Mouse (Mus musculus): ENCODE results near the gene Psmb11. TPM values are rescaled to one million over a fixed set of nuclear protein-coding genes. Genes with fewer than 3 reads are reported as not detected.

Psmb11 gene
- polyA plus RNA-seq, 1 experiment = not detected

DNA sequence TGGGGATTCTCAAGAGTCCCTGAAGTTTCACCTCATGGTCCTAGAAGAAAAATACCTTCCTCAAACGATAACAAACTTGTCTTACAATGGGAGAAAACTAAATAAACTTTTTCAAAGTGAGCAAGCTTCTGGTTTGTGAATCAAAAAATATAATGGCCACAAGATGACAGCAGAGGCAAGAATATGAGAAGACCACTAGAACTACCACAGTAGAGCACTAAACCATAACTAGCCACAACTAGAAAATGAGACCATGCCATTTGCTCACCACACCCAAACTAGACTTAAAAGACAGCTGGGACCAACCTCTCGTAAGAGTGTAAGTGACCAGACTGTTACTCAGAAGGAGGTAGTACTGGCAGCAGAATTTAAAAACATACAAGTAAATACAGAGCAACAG, 38.8 kb downstream of the Psmb11 start:
- TF ChIP-seq POLR2A (IDR thresholded peaks at IDR 0.05; ENCODE audit: insufficient read depth, low read depth, low read length) = no peak
- TF ChIP-seq CTCF (IDR thresholded peaks at IDR 0.05; ENCODE audit: insufficient read depth, low read depth, low read length) = no peak
- Histone ChIP-seq H3K4me1 (ENCODE audit: control insufficient read depth, insufficient read depth, low read length) (peaks cover 7% of the 10 kb centered on the region; the same call in 1 of the 2 replicates), H3K4me3 (ENCODE audit: insufficient read depth, low read depth, low read length) (no peak overlapping the region), H3K27ac (ENCODE audit: insufficient read depth, low read depth, low read length) (no peak overlapping the region)
- 92% methylated on average over 2 of the region's 2 CpGs for WGBS

DNA sequence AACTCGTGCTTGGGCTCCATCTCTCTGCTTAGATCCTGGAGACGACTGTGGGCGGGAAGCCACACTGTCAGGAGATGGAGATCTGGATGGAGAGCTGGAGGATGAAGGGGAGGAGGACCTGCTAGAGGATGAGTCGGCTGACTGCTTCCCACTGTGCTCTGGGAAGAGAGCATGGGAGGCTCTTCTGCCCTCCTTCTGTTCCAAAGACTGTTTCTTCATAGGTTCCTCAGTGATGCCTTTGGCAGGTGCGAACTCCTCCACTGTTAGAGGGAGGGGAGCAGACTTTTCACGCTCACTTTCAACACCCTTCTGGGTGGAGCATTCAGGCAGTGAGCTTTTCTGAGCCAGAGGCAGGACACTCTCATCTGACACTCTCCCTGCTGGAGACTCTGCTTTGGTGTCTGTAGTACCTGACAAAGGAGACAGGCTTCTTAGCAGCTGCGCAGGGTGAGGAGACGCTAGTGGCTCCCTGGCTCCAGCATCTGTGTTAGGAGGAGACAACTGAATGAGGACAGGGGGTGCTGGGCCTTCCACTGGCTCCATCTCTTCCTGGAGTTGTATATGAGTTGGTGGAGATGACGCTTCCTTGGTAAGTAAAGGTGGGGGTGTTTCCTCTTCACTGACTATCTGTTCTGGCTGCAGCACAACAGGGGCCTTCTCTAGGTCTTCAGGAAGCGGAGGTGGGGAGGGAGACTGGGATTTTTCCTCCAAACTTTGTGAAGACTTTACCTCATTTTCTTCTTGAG, 43.4 kb downstream of the Psmb11 start:
- Histone ChIP-seq H3K4me3 (ENCODE audit: insufficient read depth, low read depth, low read length) (no peak overlapping the region), H3K4me1 (ENCODE audit: control insufficient read depth, insufficient read depth, low read length) (peaks cover 7% of the 10 kb centered on the region; the same call in 1 of the 2 replicates), H3K27ac (ENCODE audit: insufficient read depth, low read depth, low read length) (no peak overlapping the region)
- no peak for TF ChIP-seq POLR2A (IDR thresholded peaks at IDR 0.05; ENCODE audit: insufficient read depth, low read depth, low read length)
- TF ChIP-seq CTCF (IDR thresholded peaks at IDR 0.05; ENCODE audit: insufficient read depth, low read depth, low read length) = no peak
- WGBS = 55% methylated on average over 10 of the region's 10 CpGs

DNA sequence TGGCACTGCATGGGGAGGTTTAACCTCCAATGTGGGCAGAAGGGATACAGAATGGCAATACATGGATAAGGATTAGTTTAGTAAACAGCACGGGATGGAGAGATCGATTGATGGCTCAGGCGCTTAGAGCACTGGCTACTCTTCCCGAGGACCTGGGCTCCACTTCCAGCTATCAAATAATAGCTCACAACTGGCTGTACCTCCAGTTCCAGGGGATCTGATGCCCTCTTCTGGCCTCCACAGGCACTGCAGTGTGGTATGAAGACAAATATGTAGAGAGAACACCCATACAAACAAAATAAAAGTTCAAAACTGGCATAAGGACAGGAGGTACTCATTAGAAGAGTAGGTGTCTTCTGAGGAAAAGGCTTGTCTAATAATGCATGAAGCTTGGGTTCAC, 48.1 kb downstream of the Psmb11 start:
- WGBS = 66% methylated on average over 4 of the region's 4 CpGs
- Histone ChIP-seq H3K4me1 (ENCODE audit: control insufficient read depth, insufficient read depth, low read length) (peaks cover 5% of the 10 kb centered on the region; the same call in 1 of the 2 replicates), H3K4me3 (ENCODE audit: insufficient read depth, low read depth, low read length) (no peak overlapping the region), H3K27ac (ENCODE audit: insufficient read depth, low read depth, low read length) (no peak overlapping the region)
- TF ChIP-seq CTCF (IDR thresholded peaks at IDR 0.05; ENCODE audit: insufficient read depth, low read depth, low read length) = no peak

DNA sequence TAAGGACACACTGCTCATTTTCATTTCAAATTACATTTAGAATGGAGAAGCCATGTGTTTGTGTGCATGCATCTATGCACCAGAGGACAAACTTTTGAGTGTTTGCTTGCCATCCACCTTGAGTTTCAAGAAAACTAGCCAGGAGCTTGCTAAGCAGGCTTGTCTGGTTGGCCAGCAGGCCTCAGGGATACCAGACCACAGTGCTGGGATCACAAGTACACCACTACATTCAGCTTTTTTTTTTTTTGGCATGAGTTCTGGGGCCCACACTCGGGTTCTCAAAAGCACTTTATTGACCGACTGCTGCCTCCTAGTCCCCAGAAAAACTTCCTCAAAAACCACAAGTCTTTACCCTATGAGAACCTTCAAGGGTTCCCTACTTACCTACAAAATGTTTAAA, 53.1 kb downstream of the Psmb11 start:
- H3K4me1 ChIP-seq (ENCODE audit: control insufficient read depth, insufficient read depth, low read length) = no peaks in the 10 kb centered on the region
- no peak for TF ChIP-seq CTCF (IDR thresholded peaks at IDR 0.05; ENCODE audit: insufficient read depth, low read depth, low read length)
- no peak for TF ChIP-seq POLR2A (IDR thresholded peaks at IDR 0.05; ENCODE audit: insufficient read depth, low read depth, low read length)
- WGBS = 31% methylated on average over 2 of the region's 2 CpGs
- H3K27ac ChIP-seq (ENCODE audit: insufficient read depth, low read depth, low read length) = no peak overlapping the region
- no peak overlapping the region for H3K4me3 ChIP-seq (ENCODE audit: insufficient read depth, low read depth, low read length)

DNA sequence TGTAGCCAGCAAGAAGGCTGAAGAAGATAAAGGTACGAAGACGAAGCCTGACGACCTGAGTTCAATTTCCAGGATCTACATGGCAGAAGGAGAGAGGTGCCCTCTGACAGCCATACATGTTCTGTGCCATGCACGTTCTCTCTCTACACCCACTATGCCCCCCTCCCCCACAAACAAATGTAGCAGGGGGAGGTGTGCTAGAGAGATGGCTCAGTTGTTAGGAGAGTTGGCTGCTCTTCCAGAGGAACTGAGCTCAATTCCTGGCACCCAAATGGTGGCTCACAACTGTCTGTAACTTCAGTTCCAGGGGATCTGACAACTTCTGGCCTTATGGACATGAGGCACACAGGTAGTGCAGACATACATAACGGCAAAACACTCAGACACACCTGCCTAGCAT, 55.1 kb downstream of the Psmb11 start:
- WGBS = 70% methylated on average over 5 of the region's 5 CpGs
- H3K4me3 ChIP-seq (ENCODE audit: insufficient read depth, low read depth, low read length) = no peak overlapping the region
- no peak overlapping the region for H3K27ac ChIP-seq (ENCODE audit: insufficient read depth, low read depth, low read length)
- no peak for TF ChIP-seq POLR2A (IDR thresholded peaks at IDR 0.05; ENCODE audit: insufficient read depth, low read depth, low read length)
- TF ChIP-seq CTCF (IDR thresholded peaks at IDR 0.05; ENCODE audit: insufficient read depth, low read depth, low read length) = no peak
- no peaks in the 10 kb centered on the region for H3K4me1 ChIP-seq (ENCODE audit: control insufficient read depth, insufficient read depth, low read length)

DNA sequence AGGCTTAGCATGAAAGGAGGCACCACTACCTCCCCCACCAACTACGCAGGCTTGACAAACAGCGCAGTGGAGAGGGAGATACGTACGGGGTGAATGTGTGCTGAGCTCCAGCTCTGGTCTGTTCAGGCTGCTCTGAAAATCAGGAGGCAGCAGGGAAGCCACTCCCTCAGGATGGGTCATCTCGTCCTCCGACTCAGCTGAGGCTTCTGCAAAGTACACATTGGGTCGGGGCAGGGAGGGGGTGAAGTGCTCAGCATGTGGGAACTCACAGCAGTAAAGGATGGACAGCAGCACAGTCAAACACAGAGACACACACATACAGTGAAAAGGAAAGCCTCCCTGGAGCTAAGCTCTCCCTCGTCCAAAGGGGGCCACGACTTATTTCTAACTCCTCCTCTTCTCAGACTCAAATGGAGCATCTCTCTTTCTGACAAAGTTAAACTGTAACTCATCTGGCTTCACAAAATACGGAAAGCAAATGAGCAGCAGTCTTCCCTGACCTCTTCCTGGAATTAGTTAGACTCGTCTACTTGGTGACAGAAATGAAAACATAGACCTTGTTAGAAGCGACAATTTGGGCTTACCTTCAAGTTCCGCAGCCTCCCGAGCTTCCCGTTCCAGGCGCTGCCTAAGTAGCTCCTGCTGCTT, 57.5 kb downstream of the Psmb11 start:
- no peak overlapping the region for H3K27ac ChIP-seq (ENCODE audit: insufficient read depth, low read depth, low read length)
- no peak overlapping the region for H3K4me3 ChIP-seq (ENCODE audit: insufficient read depth, low read depth, low read length)
- no peak for TF ChIP-seq POLR2A (IDR thresholded peaks at IDR 0.05; ENCODE audit: insufficient read depth, low read depth, low read length)
- no peak for TF ChIP-seq CTCF (IDR thresholded peaks at IDR 0.05; ENCODE audit: insufficient read depth, low read depth, low read length)
- H3K4me1 ChIP-seq (ENCODE audit: control insufficient read depth, insufficient read depth, low read length) = no peaks in the 10 kb centered on the region
- WGBS = 83% methylated on average over 16 of the region's 16 CpGs

Other genes with a start within 250 kb of the Psmb11 start
- not detected in 2 replicates for gene Slc7a7, start 203.7 kb upstream of the Psmb11 start, polyA plus RNA-seq (2012; ENCODE audit: insufficient read depth, insufficient read length, low replicate concordance, missing spikeins)
- not detected in 2 replicates for gene Mrpl52, start 194.5 kb upstream of the Psmb11 start, polyA plus RNA-seq (2012; ENCODE audit: insufficient read depth, insufficient read length, low replicate concordance, missing spikeins)
- not detected in 2 replicates for gene Mmp14, start 189.8 kb upstream of the Psmb11 start, polyA plus RNA-seq (2012; ENCODE audit: insufficient read depth, insufficient read length, low replicate concordance, missing spikeins)
- gene Lrp10, start 157.3 kb upstream of the Psmb11 start, polyA plus RNA-seq (2012; ENCODE audit: insufficient read depth, insufficient read length, low replicate concordance, missing spikeins) = not detected in 2 replicates
- gene Rem2, start 145.3 kb upstream of the Psmb11 start, polyA plus RNA-seq (2012; ENCODE audit: insufficient read depth, insufficient read length, low replicate concordance, missing spikeins) = not detected in 2 replicates
- gene Prmt5, start 103.9 kb upstream of the Psmb11 start, polyA plus RNA-seq (2012; ENCODE audit: insufficient read depth, insufficient read length, low replicate concordance, missing spikeins) = not detected in 2 replicates
- not detected in 2 replicates for gene Haus4, start 66.8 kb upstream of the Psmb11 start, polyA plus RNA-seq (2012; ENCODE audit: insufficient read depth, insufficient read length, low replicate concordance, missing spikeins)
- not detected in 2 replicates for gene Ajuba, start 43.9 kb upstream of the Psmb11 start, polyA plus RNA-seq (2012; ENCODE audit: insufficient read depth, insufficient read length, low replicate concordance, missing spikeins)
- gene 4931414P19Rik, start 15.4 kb upstream of the Psmb11 start, polyA plus RNA-seq (2012; ENCODE audit: insufficient read depth, insufficient read length, low replicate concordance, missing spikeins) = not detected in 2 replicates
- not detected in 2 replicates for gene Psmb5, start 3.4 kb upstream of the Psmb11 start, polyA plus RNA-seq (2012; ENCODE audit: insufficient read depth, insufficient read length, low replicate concordance, missing spikeins)
- not detected in 2 replicates for gene Gm17606, start 19.5 kb downstream of the Psmb11 start, polyA plus RNA-seq (2012; ENCODE audit: insufficient read depth, insufficient read length, low replicate concordance, missing spikeins)
- gene Cdh24, start 19.9 kb downstream of the Psmb11 start, polyA plus RNA-seq (2012; ENCODE audit: insufficient read depth, insufficient read length, low replicate concordance, missing spikeins) = not detected in 2 replicates
- not detected in 2 replicates for gene 1700123O20Rik, start 64.8 kb downstream of the Psmb11 start, polyA plus RNA-seq (2012; ENCODE audit: insufficient read depth, insufficient read length, low replicate concordance, missing spikeins)
- gene Acin1, start 65.5 kb downstream of the Psmb11 start, polyA plus RNA-seq (2012; ENCODE audit: insufficient read depth, insufficient read length, low replicate concordance, missing spikeins) = 835 TPM in 1 of 2 replicates, not detected in the other
- gene Gm29776, start 77.4 kb downstream of the Psmb11 start, polyA plus RNA-seq (2012; ENCODE audit: insufficient read depth, insufficient read length, low replicate concordance, missing spikeins) = not detected in 2 replicates
- not detected in 2 replicates for gene Cebpe, start 90.7 kb downstream of the Psmb11 start, polyA plus RNA-seq (2012; ENCODE audit: insufficient read depth, insufficient read length, low replicate concordance, missing spikeins)
- not detected in 2 replicates for gene Slc7a8, start 160.5 kb downstream of the Psmb11 start, polyA plus RNA-seq (2012; ENCODE audit: insufficient read depth, insufficient read length, low replicate concordance, missing spikeins)
- not detected in 2 replicates for gene Rnf212b, start 192.7 kb downstream of the Psmb11 start, polyA plus RNA-seq (2012; ENCODE audit: insufficient read depth, insufficient read length, low replicate concordance, missing spikeins)
- not detected in 2 replicates for gene Homez, start 249.5 kb downstream of the Psmb11 start, polyA plus RNA-seq (2012; ENCODE audit: insufficient read depth, insufficient read length, low replicate concordance, missing spikeins)